Mouse (Mus musculus) A20 (cell line): ENCODE measurements around the gene Sik1.

ENCODE experiments used
- DNase-seq: peaks from one replicate; pipeline ENCODE4 v3.0.0-alpha.2; 2011; ENCODE audit warnings: low read depth, low spot score

Sik1 gene

GRCm38 (mm10) chr17:31856519-31857160 lies 1.0 kb upstream of the Sik1 start:
- no peak for DNase-seq

- peak; percentile 62 for DNase-seq
Measured at GRCm38 (mm10) chr17:31854770-31855596, 621 bp downstream of the Sik1 start.

- DNase-seq: peak; percentile 44
Measured at GRCm38 (mm10) chr17:31853448-31854188, 2.0 kb downstream of the Sik1 start.

- DNase-seq: no peak
Measured at GRCm38 (mm10) chr17:31852782-31853447, 2.7 kb downstream of the Sik1 start.

- DNase-seq: no peak
Measured at GRCm38 (mm10) chr17:31851816-31852476, 3.7 kb downstream of the Sik1 start.

GRCm38 (mm10) chr17:31850457-31850980 lies 5.1 kb downstream of the Sik1 start:
- DNase-seq: no peak

- DNase-seq: no peak
Measured at GRCm38 (mm10) chr17:31846970-31847369, 8.6 kb downstream of the Sik1 start.

GRCm38 (mm10) chr17:31846352-31846751 lies 9.3 kb downstream of the Sik1 start:
- DNase-seq: no peak

GRCm38 (mm10) chr17:31843891-31844290 lies 11.7 kb downstream of the Sik1 start:
- no peak for DNase-seq

GRCm38 (mm10) chr17:31842930-31843822 lies 12.4 kb downstream of the Sik1 start:
- DNase-seq: no peak

GRCm38 (mm10) chr17:31841842-31842611 lies 13.6 kb downstream of the Sik1 start:
- DNase-seq: no peak

GRCm38 (mm10) chr17:31841453-31841841 lies 14.2 kb downstream of the Sik1 start:
- peak; percentile 74 for DNase-seq

- DNase-seq: no peak
Measured at GRCm38 (mm10) chr17:31840423-31841003, 15.1 kb downstream of the Sik1 start.

GRCm38 (mm10) chr17:31836772-31837171 lies 18.8 kb downstream of the Sik1 start:
- no peak for DNase-seq

GRCm38 (mm10) chr17:31836264-31836607 lies 19.4 kb downstream of the Sik1 start:
- DNase-seq: no peak

- DNase-seq: no peak
Measured at GRCm38 (mm10) chr17:31835528-31836263, 19.9 kb downstream of the Sik1 start.

GRCm38 (mm10) chr17:31834320-31835065 lies 21.1 kb downstream of the Sik1 start:
- DNase-seq: no peak

GRCm38 (mm10) chr17:31833752-31834151 lies 21.9 kb downstream of the Sik1 start:
- no peak for DNase-seq
